Comparison of ENCODE assay signal across 21 mouse cellular contexts in the genomic region with DNA sequence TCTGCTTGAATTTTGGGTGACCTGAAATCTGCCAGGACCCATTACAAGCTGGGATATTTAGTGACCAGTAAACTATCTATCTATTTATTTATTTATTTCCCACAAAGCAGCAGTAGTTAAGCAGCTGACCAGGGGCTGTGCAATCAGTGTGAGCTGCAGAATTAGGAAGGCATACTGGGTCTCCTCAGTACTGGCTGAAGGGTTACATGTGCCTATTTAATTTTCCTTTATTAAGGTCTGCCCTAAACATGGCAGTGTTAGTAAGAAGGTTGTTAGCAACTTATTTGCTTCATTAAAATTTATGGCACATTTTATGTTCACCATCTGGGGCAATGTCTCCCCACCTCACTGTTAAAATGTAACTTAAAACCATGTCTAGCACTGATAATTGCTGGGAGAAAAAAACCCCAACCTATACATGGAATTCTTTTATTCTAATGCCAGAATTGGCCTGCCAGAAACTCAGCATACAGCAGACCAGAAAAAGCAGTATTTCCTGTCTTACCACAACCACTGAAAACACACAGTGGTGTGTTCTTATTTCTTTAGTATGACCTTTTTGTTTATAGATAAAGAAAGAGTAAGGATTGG.
A peak's percentile ranks its signal among the peaks of the same experiment; 100 is the strongest.
DNase-seq lines count a peak whose midpoint lies in the region; ATAC-seq and TF ChIP-seq lines count a peak whose summit lies in the region.
"Had no signal": no experiment of that assay in that cellular context is flagged by ENCODE, and none has a peak within 500 bp of the region (broad histone marks: within the 10 kb centered on the region; RNA-seq: fewer than 3 reads in every experiment).

No protein-coding gene starts in this region.

- no peaks in the 10 kb centered on the region for H3K27me3 ChIP-seq in forebrain, embryonic 12.5 days
- no peaks in the 10 kb centered on the region for H3K27me3 ChIP-seq in forebrain, postnatal 0 days (ENCODE audit: insufficient read depth, low read length)
- no peaks in the 10 kb centered on the region for H3K27me3 ChIP-seq in lung, embryonic 16.5 days (ENCODE audit: control insufficient read depth, insufficient read depth, low read depth, low read length)
- no peaks in the 10 kb centered on the region for H3K27me3 ChIP-seq in neural tube, embryonic 15.5 days (replicated peaks)
- H3K27me3 ChIP-seq: CH12.LX; heart, embryonic 13.5 days; midbrain, embryonic 12.5 days had no signal

- H3K9ac ChIP-seq in forebrain, embryonic 12.5 days: no peak overlapping the region
- H3K9ac ChIP-seq in forebrain, postnatal 0 days: no peak overlapping the region
- H3K9ac ChIP-seq in lung, embryonic 16.5 days (ENCODE audit: low read length): no peak overlapping the region
- H3K9ac ChIP-seq in neural tube, embryonic 15.5 days (replicated peaks): no peak overlapping the region
- H3K9ac ChIP-seq: heart, embryonic 13.5 days; liver, postnatal 0 days; midbrain, embryonic 12.5 days had no signal

- no peak overlapping the region for H3K4me3 ChIP-seq in forebrain, embryonic 12.5 days (replicated peaks)
- no peak overlapping the region for H3K4me3 ChIP-seq in forebrain, postnatal 0 days (ENCODE audit: low read depth, low read length)
- H3K4me3 ChIP-seq in lung, embryonic 16.5 days (ENCODE audit: low read length): no peak overlapping the region
- H3K4me3 ChIP-seq in neural tube, embryonic 15.5 days (replicated peaks): no peak overlapping the region
- H3K4me3 ChIP-seq: heart, embryonic 13.5 days; left cerebral cortex, adult 2 months; midbrain, embryonic 12.5 days had no signal

- peak; percentile 39; the same call in 1 of the 2 replicates for ATAC-seq in forebrain, embryonic 12.5 days (ENCODE audit: low FRiP score)
- ATAC-seq in forebrain, postnatal 0 days: no peak
- peak; percentile 23; the same call in 1 of the 2 replicates for ATAC-seq in lung, embryonic 16.5 days (ENCODE audit: low read depth)
- 0 out of 2 replicates have a peak, but pooled peaks have one; percentile 39 for ATAC-seq in neural tube, embryonic 15.5 days (ENCODE audit: low FRiP score)
- ATAC-seq: liver, postnatal 0 days had no signal

- H3K4me1 ChIP-seq in forebrain, embryonic 12.5 days: peaks cover 15% of the 10 kb centered on the region
- H3K4me1 ChIP-seq in forebrain, postnatal 0 days (ENCODE audit: insufficient read depth): no peaks in the 10 kb centered on the region
- no peaks in the 10 kb centered on the region for H3K4me1 ChIP-seq in lung, embryonic 16.5 days (replicated peaks; ENCODE audit: control insufficient read depth, insufficient read depth, low read length)
- H3K4me1 ChIP-seq in neural tube, embryonic 15.5 days: peaks cover 9% of the 10 kb centered on the region; the same call in 1 of the 2 replicates

- 0 out of 2 replicates have a peak overlapping the region, but pooled peaks have one; percentile 42 for H3K27ac ChIP-seq in forebrain, embryonic 12.5 days
- no peak overlapping the region for H3K27ac ChIP-seq in forebrain, postnatal 0 days (ENCODE audit: low read depth, low read length)
- H3K27ac ChIP-seq in lung, embryonic 16.5 days (ENCODE audit: low read length): no peak overlapping the region
- H3K27ac ChIP-seq in neural tube, embryonic 15.5 days (replicated peaks): no peak overlapping the region
- H3K27ac ChIP-seq: heart, embryonic 13.5 days; left cerebral cortex, adult 2 months; macrophage; midbrain, embryonic 12.5 days; stomach, postnatal 0 days had no signal

- H3K36me3 ChIP-seq in forebrain, embryonic 12.5 days (replicated peaks): no peaks in the 10 kb centered on the region
- no peaks in the 10 kb centered on the region for H3K36me3 ChIP-seq in forebrain, postnatal 0 days (ENCODE audit: insufficient read depth)
- H3K36me3 ChIP-seq in lung, embryonic 16.5 days (ENCODE audit: control insufficient read depth, insufficient read depth, low read length): no peaks in the 10 kb centered on the region
- no peaks in the 10 kb centered on the region for H3K36me3 ChIP-seq in neural tube, embryonic 15.5 days
- H3K36me3 ChIP-seq: heart, embryonic 13.5 days; midbrain, embryonic 12.5 days had no signal

- H3K4me2 ChIP-seq in forebrain, embryonic 12.5 days: no peak overlapping the region
- H3K4me2 ChIP-seq in forebrain, postnatal 0 days (ENCODE audit: low read depth): no peak overlapping the region
- H3K4me2 ChIP-seq in lung, embryonic 16.5 days (ENCODE audit: low read depth, low read length): no peak overlapping the region
- H3K4me2 ChIP-seq in neural tube, embryonic 15.5 days: no peak overlapping the region
- H3K4me2 ChIP-seq: heart, embryonic 13.5 days; midbrain, embryonic 12.5 days had no signal

- H3K9me3 ChIP-seq in forebrain, embryonic 12.5 days: no peaks in the 10 kb centered on the region
- H3K9me3 ChIP-seq in forebrain, postnatal 0 days (ENCODE audit: low read length): no peaks in the 10 kb centered on the region
- no peaks in the 10 kb centered on the region for H3K9me3 ChIP-seq in lung, embryonic 16.5 days (ENCODE audit: control insufficient read depth, low read length)
- H3K9me3 ChIP-seq in neural tube, embryonic 15.5 days (replicated peaks): no peaks in the 10 kb centered on the region
- H3K9me3 ChIP-seq: midbrain, embryonic 12.5 days had no signal

- TF ChIP-seq CTCF in forebrain, postnatal 0 days (IDR thresholded peaks at IDR 0.05; ENCODE audit: low read depth): no peak

- no peak for DNase-seq in forebrain, postnatal 0 days
- no peak for DNase-seq in lung, postnatal 25 days (ENCODE audit: low spot score)
- peak; percentile 60 for DNase-seq in hindlimb bud, embryonic 11.5 days (ENCODE audit: extremely low spot score, low read depth, low spot score)
- no peak for DNase-seq in retina, embryonic 14.5 days (ENCODE audit: low spot score)
- DNase-seq: adrenal gland, adult 2 months; cerebellum, postnatal 10 days; embryo, embryonic 11 days; heart, postnatal 4 days; kidney, adult 9 months; liver; liver, postnatal 0 days; thymus, postnatal 14 days had no signal
